Mouse (Mus musculus) bone marrow, adult 2 months (tissue): Measurements from ENCODE around the gene B3gnt4.
A peak's percentile ranks its signal among the peaks of the same experiment; 100 is the strongest.

Experiments used
- CTCF ChIP-seq: fragments of 200-500 bp; IDR thresholded peaks from 2 replicates; pipeline ENCODE4 v1.5.1; 2011; ENCODE audit warnings: low read length, control low read depth; ENCODE audit not compliant: control insufficient read depth, insufficient read depth
- POLR2A ChIP-seq: fragments of 200-500 bp; IDR thresholded peaks from 2 replicates; pipeline ENCODE4 v1.6.1; 2011; ENCODE audit warnings: low read depth, mild to moderate bottlenecking, control low read depth, low read length, borderline replicate concordance; ENCODE audit not compliant: control insufficient read depth

DNA sequence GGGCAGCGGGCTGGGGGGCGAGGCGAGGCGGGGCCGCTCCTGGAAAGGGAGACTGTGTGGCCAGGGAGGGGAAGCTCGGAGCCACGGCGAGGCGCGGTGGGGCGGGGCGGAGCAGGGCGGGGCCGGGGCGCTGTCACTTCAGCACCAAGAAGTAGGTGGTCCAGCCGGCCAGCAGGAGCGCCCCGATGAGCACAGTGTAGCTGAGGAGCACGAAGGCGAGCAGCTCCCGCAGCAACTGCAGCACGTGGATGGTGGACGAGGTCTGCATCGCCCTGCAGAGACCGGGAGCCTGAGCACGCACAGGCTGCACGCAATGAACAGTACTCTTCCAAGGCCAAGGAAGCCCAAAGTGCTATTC, 14.1 kb downstream of the B3gnt4 start:
- TF ChIP-seq CTCF, result peak; percentile 5; the same call in 1 of the 2 replicates
- TF ChIP-seq POLR2A, result no peak
